Mouse (Mus musculus) embryonic facial prominence, embryonic 13.5 days (tissue): ENCODE measurements around the gene Sowahb. TPM values are rescaled to one million over a fixed set of nuclear protein-coding genes. Genes with fewer than 3 reads are reported as not detected.
A peak's percentile ranks its signal among the peaks of the same experiment; 100 is the strongest.

Experiments used
- ATAC-seq: fragments of 200-750 bp; cut with Nextera tagmentation; 2 replicates; pipeline ENCODE4 v1.8.0; 2017; ENCODE audit warnings: low read depth; ENCODE audit not compliant: insufficient number of reproducible peaks, insufficient read depth, low FRiP score, low TSS enrichment
- H3K27ac ChIP-seq: fragments of 300-500 bp; sonication (generic); 2 replicates; pipeline ENCODE4 v1.5.1; 2015; ENCODE audit warnings: moderate library complexity, mild to moderate bottlenecking, inconsistent platforms
- H3K27me3 ChIP-seq: fragments of 300-500 bp; sonication (generic); 2 replicates; pipeline ENCODE4 v1.6.1; 2015; ENCODE audit warnings: mild to moderate bottlenecking, inconsistent platforms
- H3K36me3 ChIP-seq: fragments of 300-500 bp; sonication (generic); 2 replicates; pipeline ENCODE4 v1.6.1; 2015; ENCODE audit warnings: mild to moderate bottlenecking, inconsistent platforms
- H3K4me1 ChIP-seq: fragments of 300-500 bp; sonication (generic); 2 replicates; pipeline ENCODE4 v1.6.1; 2015; ENCODE audit warnings: inconsistent platforms
- H3K4me2 ChIP-seq: fragments of 300-500 bp; sonication (generic); 2 replicates; pipeline ENCODE4 v1.6.1; 2015; ENCODE audit warnings: moderate library complexity, mild to moderate bottlenecking, inconsistent platforms
- H3K4me3 ChIP-seq: fragments of 300-500 bp; sonication (generic); 2 replicates; pipeline ENCODE4 v1.5.1; 2015; ENCODE audit warnings: mild to moderate bottlenecking, inconsistent platforms
- H3K9ac ChIP-seq: fragments of 300-500 bp; sonication (generic); 2 replicates; pipeline ENCODE4 v1.6.1; 2015; ENCODE audit warnings: mild to moderate bottlenecking, inconsistent platforms
- H3K9me3 ChIP-seq: fragments of 300-500 bp; sonication (generic); 2 replicates; pipeline ENCODE4 v1.6.1; 2016; ENCODE audit warnings: inconsistent platforms
- WGBS: fragments of 180-500 bp; shearing (Covaris S2); methylation state at CpG from one replicate; pipeline ENCODE4 v1.1.7; 2015; ENCODE audit warnings: mixed read lengths; 5-methylcytosine and 5-hydroxymethylcytosine counted together
- polyA plus RNA-seq: library from polyadenylated mRNA; unstranded; fragments of >200 nt; fragmentation: Nextera tagmentation; extraction: Ambion mirVana; gene quantifications from 2 replicates; pipeline ENCODE4 v1.2.1, GENCODE M21; 2015

Sowahb gene
- polyA plus RNA-seq, 1 experiment from 2014 or later = 0.59 TPM

DNA sequence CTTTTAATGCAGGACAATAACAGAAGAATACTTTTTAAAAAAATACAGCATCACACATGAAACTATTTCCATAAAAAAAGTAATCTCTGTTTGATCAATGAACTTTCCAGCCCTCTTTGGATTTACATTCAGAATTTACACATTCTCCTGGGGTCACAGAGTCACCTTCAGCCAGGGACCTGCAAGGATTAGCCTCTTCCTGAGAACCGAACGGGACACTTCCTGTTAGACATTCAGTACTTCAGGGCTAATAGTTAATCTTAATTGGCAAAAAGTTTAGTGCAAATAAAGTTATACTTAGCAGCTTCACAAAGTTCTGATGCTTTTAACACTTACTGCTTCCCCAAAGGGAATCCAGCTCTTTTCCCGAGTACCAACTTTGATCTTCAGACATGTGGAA lies 3.5 kb downstream of the Sowahb start:
- WGBS = 25% methylated on average over 3 of the region's 3 CpGs

DNA sequence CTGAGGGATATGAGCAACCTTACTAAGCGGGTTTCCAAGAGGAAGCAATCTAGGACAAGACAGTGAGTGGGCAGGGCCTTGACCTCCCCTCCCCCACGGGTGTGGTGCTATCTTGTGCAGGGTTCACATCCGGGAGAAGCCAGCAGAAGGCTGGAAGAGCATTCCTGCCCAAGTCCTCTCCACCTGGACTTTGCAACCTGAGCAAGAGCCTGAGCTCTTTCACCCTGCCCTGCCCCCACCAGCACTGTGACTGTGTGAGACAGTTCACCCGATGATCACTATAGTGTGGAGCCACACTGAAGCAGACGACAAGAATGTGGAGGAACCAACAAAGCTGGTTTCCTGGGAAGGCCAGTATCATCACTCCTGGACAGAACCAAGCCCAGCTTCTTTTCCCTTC lies 4.7 kb downstream of the Sowahb start:
- 55% methylated on average over 5 of the region's 5 CpGs for WGBS

More for the DNA sequence above, 3.5 kb downstream of the Sowahb start:
- Histone ChIP-seq H3K9me3 (no peaks in the 10 kb centered on the region), H3K27ac (no peak overlapping the region), H3K4me2 (no peak overlapping the region), H3K4me3 (no peak overlapping the region), H3K9ac (no peak overlapping the region), H3K36me3 (no peaks in the 10 kb centered on the region), H3K27me3 (peaks cover 56% of the 10 kb centered on the region), H3K4me1 (peaks cover 35% of the 10 kb centered on the region)
- no peak for ATAC-seq

DNA sequence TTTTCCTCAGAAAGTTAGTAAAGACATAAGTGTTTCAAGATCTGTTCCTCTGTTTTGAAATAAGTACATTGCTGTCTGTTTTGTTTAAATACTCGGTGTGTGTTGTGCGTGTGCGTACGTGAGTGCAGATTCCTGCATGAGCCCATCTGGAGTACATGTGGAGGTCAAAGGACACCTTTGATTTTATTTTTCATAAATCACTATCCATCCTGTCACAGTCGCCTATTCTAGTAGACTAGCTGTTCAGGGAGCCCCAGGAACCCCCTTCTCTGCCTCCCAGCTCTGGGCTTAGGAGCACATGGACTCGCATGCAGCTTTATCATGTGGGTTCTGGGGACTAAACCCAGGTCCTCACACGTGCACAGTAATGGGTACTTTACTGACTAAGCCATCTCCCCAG lies 8.6 kb downstream of the Sowahb start:
- no peak overlapping the region for H3K9ac ChIP-seq
- no peaks in the 10 kb centered on the region for H3K9me3 ChIP-seq
- no peaks in the 10 kb centered on the region for H3K36me3 ChIP-seq
- H3K4me3 ChIP-seq = no peak overlapping the region
- no peak overlapping the region for H3K4me2 ChIP-seq
- H3K27ac ChIP-seq = no peak overlapping the region
- no peak for ATAC-seq
- peaks cover 16% of the 10 kb centered on the region for H3K4me1 ChIP-seq
- WGBS = 47% methylated on average over 7 of the region's 7 CpGs
- peaks cover 6% of the 10 kb centered on the region for H3K27me3 ChIP-seq

More for the DNA sequence above, 4.7 kb downstream of the Sowahb start:
- no peak overlapping the region for H3K4me2 ChIP-seq
- H3K4me3 ChIP-seq = no peak overlapping the region
- H3K9ac ChIP-seq = no peak overlapping the region
- no peak for ATAC-seq
- H3K36me3 ChIP-seq = no peaks in the 10 kb centered on the region
- H3K4me1 ChIP-seq = peaks cover 32% of the 10 kb centered on the region
- peaks cover 44% of the 10 kb centered on the region for H3K27me3 ChIP-seq
- no peak overlapping the region for H3K27ac ChIP-seq
- no peaks in the 10 kb centered on the region for H3K9me3 ChIP-seq

DNA sequence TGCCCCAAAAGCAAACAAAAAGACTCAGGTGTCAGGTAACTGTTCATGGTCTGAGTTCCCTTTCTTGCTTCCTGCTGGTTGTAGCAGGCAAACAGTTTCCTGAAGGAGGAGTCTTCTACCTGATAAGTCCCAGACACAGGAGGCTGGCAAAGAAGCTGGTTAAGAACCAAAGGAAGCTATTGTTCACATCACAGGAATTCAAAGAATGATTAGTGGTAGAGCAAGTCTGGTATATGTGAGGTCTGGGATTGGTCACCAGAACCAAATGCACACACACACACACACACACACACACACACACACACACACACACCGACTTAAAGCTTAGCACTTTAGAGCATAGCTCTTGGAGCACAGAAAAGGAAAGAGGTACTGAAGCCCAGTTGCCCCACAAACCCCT lies 9.5 kb downstream of the Sowahb start:
- no peak for ATAC-seq
- H3K4me1 ChIP-seq = peaks cover 16% of the 10 kb centered on the region
- H3K4me3 ChIP-seq = no peak overlapping the region
- no peak overlapping the region for H3K9ac ChIP-seq
- 50% methylated on average over 1 of the region's 1 CpGs for WGBS
- H3K27ac ChIP-seq = no peak overlapping the region
- no peak overlapping the region for H3K4me2 ChIP-seq
- peaks cover 5% of the 10 kb centered on the region; the same call in 1 of the 2 replicates for H3K27me3 ChIP-seq
- no peaks in the 10 kb centered on the region for H3K9me3 ChIP-seq
- H3K36me3 ChIP-seq = no peaks in the 10 kb centered on the region

DNA sequence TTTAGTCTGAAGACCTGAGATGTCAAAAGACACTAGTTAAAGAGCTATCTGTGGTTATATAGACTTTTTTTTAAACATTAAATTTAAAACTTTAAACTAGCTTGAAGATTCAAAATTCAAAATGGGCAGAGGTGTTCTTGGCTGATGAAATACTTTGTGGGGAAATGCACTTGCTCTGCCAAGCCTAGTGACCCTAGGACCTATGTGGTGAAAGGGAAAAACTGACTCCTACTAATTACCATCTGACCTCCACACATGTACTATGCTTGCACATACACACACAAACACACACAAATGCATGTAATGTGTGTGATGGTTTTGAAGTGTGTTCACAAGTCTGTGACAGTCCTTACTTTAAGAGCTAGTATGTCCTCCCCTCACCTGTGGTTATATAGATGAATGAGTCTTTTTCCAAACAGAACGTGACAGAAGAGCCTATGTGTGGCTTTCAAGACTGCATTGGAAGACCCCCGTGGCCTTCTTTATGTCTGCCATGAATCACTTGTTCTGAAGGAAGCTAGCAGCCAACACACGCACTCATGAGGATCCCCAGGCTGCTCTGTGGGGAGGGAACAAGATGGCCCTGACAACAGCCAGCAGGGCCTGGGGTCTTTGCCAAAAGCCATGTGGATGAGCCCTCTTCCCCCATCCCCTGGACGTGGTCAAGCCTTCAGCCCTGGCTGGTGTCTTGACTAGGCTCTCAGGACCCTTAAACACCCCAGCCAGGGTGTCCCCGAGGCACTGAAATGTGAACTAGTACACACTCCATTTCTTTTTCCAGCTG lies 11.5 kb downstream of the Sowahb start:
- H3K27ac ChIP-seq = no peak overlapping the region
- H3K4me2 ChIP-seq = no peak overlapping the region
- H3K36me3 ChIP-seq = no peaks in the 10 kb centered on the region
- peaks cover 16% of the 10 kb centered on the region for H3K4me1 ChIP-seq
- no peaks in the 10 kb centered on the region for H3K27me3 ChIP-seq
- no peak overlapping the region for H3K4me3 ChIP-seq
- 84% methylated on average over 5 of the region's 5 CpGs for WGBS
- no peak for ATAC-seq
- no peak overlapping the region for H3K9ac ChIP-seq
- no peaks in the 10 kb centered on the region for H3K9me3 ChIP-seq

DNA sequence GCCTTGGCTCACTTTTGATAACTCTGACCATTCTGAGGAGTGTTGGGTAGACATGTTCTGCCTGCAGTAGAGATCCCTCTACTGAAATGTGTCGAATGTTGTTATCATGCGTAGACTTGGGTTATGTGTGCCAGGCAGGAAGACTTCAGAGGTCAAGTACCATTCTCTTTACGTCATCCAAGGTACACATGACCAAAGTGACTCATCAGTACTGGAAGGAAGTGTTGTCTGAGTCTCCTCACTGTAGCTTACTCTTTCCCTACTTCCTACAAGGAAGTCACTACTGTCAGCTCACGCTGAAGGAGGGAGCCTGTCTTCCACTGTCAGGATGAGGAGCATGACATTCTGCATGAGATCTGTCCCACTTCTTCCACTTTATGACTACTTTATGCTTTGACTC lies 12.2 kb downstream of the Sowahb start:
- no peak for ATAC-seq
- no peaks in the 10 kb centered on the region for H3K27me3 ChIP-seq
- H3K4me3 ChIP-seq = no peak overlapping the region
- no peak overlapping the region for H3K9ac ChIP-seq
- H3K9me3 ChIP-seq = no peaks in the 10 kb centered on the region
- no peak overlapping the region for H3K4me2 ChIP-seq
- H3K36me3 ChIP-seq = no peaks in the 10 kb centered on the region
- peaks cover 12% of the 10 kb centered on the region for H3K4me1 ChIP-seq
- no peak overlapping the region for H3K27ac ChIP-seq
- 83% methylated on average over 4 of the region's 4 CpGs for WGBS

DNA sequence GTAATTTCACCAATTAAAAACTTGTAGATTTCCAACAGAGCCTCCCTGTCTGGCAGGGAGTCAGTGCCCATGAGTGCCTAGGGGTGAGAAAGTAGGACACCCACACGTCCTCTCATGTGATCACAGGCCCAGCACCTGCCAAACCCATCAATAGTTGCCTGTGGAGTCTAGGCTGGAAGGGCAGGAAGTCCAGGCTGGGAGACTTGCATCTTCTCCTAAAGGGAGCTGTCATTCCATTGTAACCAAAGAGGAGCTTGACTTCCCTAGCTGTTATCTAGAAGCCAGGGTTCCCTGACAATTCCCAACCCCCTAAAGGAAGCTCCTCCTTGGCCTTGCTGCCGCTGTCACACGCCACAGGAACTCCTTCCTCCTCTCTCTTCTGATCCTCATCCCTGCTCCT lies 14.0 kb downstream of the Sowahb start:
- H3K9ac ChIP-seq = no peak overlapping the region
- no peaks in the 10 kb centered on the region for H3K27me3 ChIP-seq
- H3K36me3 ChIP-seq = no peaks in the 10 kb centered on the region
- ATAC-seq = no peak
- H3K4me3 ChIP-seq = no peak overlapping the region
- H3K9me3 ChIP-seq = no peaks in the 10 kb centered on the region
- 57% methylated on average over 3 of the region's 3 CpGs for WGBS
- H3K4me2 ChIP-seq = no peak overlapping the region
- no peak overlapping the region for H3K27ac ChIP-seq
- peaks cover 15% of the 10 kb centered on the region for H3K4me1 ChIP-seq

DNA sequence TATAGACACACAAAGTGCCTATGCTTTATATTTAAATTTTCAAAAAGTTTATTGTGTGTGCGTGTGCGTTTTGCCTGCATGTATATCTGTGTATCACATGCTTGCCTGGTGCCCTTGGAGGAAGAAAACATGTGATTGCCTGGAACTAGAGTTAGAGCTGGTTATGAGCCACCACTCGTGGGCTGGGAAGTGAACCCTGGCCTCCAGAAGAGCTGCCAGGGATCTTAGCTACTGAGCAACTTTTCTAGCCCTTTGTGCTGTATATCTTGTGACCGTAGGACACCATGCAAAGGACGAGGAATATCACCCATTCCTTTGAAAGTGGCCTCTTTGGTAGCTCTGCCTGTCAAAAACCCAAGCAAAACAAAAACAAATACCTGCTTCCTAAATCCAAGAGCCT lies 14.4 kb downstream of the Sowahb start:
- peaks cover 17% of the 10 kb centered on the region for H3K4me1 ChIP-seq
- no peak overlapping the region for H3K4me2 ChIP-seq
- 85% methylated on average over 5 of the region's 5 CpGs for WGBS
- H3K4me3 ChIP-seq = no peak overlapping the region
- no peak for ATAC-seq
- H3K27me3 ChIP-seq = no peaks in the 10 kb centered on the region
- H3K27ac ChIP-seq = no peak overlapping the region
- no peak overlapping the region for H3K9ac ChIP-seq
- H3K36me3 ChIP-seq = no peaks in the 10 kb centered on the region
- no peaks in the 10 kb centered on the region for H3K9me3 ChIP-seq

DNA sequence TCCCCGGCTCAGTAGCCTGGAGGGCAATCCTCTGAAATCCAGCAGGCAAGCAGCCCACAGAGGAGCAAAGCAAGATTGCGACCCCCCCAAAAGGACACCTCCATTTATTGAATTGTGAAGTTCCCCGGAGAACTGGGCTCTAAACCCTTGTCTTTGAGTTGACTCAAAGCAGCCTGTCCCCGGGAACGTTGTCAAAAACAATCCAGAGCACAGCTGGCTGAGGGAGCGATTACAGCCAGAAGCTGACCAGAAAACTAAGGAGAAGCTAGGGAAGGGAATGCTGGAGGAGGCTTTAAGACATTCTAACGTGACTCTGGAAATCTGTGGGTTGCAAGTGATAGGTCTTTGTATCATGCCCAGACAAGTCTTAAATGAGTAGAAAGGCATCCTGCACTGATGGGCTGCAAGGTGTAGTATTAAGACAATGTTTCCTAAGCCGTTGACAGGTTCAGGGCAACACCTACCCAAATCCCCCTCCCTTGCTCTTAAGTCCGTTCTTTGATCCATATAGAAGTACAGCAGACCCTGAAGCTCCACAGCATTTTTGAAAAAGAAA lies 17.6 kb downstream of the Sowahb start:
- Histone ChIP-seq H3K27ac (no peak overlapping the region), H3K9ac (peak overlapping the region; percentile 53; the same call in 1 of the 2 replicates), H3K36me3 (no peaks in the 10 kb centered on the region), H3K27me3 (no peaks in the 10 kb centered on the region), H3K4me2 (no peak overlapping the region), H3K4me1 (peaks cover 35% of the 10 kb centered on the region), H3K9me3 (no peaks in the 10 kb centered on the region), H3K4me3 (no peak overlapping the region)
- WGBS = 27% methylated on average over 9 of the region's 9 CpGs
- no peak for ATAC-seq

DNA sequence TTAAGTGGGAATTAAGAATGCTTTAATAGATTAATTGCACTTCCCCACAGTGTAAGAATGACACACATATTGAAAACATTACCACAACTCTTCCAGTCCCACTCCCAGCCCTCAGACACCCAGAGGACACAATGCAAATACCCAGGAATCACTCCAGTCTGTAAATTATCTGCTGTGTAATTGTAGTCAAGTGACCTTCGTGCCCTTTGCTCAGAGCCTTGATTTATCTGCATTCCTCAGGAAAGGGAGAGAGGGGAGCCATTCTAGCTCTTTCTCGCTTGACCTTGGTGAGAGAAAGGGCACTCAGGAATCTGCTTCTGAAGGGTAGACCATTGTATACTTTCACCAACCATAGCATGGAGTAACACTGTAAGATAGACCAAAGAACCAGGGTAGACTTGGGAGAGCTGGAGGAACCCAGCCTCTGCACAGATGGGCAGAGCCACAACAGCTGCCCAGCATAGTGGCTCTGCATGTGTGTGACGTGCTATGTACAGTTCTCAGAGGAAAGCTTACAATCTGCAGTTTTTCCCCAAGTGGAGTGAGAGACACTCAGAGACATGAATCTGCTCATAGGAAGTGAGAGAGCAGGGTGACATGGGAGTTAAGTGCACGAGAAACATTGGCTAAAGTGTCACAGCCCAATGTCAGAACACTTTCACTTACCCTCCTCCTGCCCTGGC lies 18.2 kb downstream of the Sowahb start:
- WGBS = 32% methylated on average over 4 of the region's 4 CpGs
- no peak overlapping the region for H3K4me2 ChIP-seq
- no peak for ATAC-seq

DNA sequence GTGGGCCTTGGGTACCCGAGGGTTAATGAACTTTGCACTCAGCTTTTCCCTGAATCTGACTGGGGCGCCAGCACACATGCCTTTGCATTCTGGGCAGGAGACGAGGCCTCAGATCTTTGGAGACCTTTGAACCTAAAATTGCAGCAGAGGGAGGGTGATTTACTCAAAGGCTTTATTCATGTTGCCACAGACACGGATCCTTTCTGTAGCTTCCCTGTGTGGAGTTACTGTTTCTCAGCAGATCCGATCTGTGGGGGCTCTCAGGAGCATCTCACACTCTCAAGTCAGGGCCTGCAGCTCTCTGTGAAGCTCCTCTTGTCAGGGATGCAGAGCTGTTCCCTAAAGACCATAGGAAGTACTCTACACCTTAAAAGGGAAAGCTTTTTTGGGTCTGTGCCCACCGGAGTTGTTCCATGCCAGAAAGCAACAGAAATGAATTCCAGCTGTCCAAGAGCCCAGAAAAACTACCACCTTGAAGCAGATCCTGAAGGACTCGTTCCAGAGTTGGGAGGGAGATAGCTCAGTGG lies 20.0 kb downstream of the Sowahb start:
- ATAC-seq = no peak
- peak overlapping the region; percentile 55 for H3K27ac ChIP-seq
- WGBS = 7% methylated on average over 7 of the region's 7 CpGs

More for the DNA sequence above, 18.2 kb downstream of the Sowahb start:
- Histone ChIP-seq H3K4me1 (peaks cover 38% of the 10 kb centered on the region), H3K4me3 (no peak overlapping the region), H3K9ac (peak overlapping the region; percentile 53; the same call in 1 of the 2 replicates), H3K27me3 (no peaks in the 10 kb centered on the region), H3K36me3 (no peaks in the 10 kb centered on the region), H3K9me3 (no peaks in the 10 kb centered on the region), H3K27ac (no peak overlapping the region)

More for the DNA sequence above, 20.0 kb downstream of the Sowahb start:
- Histone ChIP-seq H3K4me2 (no peak overlapping the region), H3K9me3 (no peaks in the 10 kb centered on the region), H3K9ac (no peak overlapping the region), H3K27me3 (no peaks in the 10 kb centered on the region), H3K4me1 (peaks cover 46% of the 10 kb centered on the region), H3K4me3 (no peak overlapping the region), H3K36me3 (no peaks in the 10 kb centered on the region)
